Mouse (Mus musculus): Measurements from ENCODE around the gene Paqr7. TPM values are rescaled to one million over a fixed set of nuclear protein-coding genes. Genes with fewer than 3 reads are reported as not detected.
A peak's percentile ranks its signal among the peaks of the same experiment; 100 is the strongest.

Paqr7 gene
- polyA plus RNA-seq, 1 experiment from 2014 or later, result 8.8 TPM

- no peaks in the 10 kb centered on the region; the same call in 1 of the 2 replicates for H3K27me3 ChIP-seq (ENCODE audit: control insufficient read depth, insufficient read depth, low read depth, low read length)
- peaks cover 7% of the 10 kb centered on the region for H3K4me1 ChIP-seq (ENCODE audit: control insufficient read depth, low read depth, low read length)
- no peak for ATAC-seq (ENCODE audit: low read depth)
- no peak overlapping the region for H3K27ac ChIP-seq (ENCODE audit: low read length)
- no peak overlapping the region for H3K4me3 ChIP-seq (ENCODE audit: low read depth, low read length)
- no peak overlapping the region for H3K4me2 ChIP-seq (ENCODE audit: low read depth, low read length)
- no peaks in the 10 kb centered on the region for H3K36me3 ChIP-seq (ENCODE audit: control insufficient read depth, insufficient read depth)
- H3K9me3 ChIP-seq (replicated peaks; ENCODE audit: control insufficient read depth, low read length), result no peaks in the 10 kb centered on the region
- H3K9ac ChIP-seq (ENCODE audit: low read depth, low read length), result no peak overlapping the region
- 38% methylated on average over 6 of the region's 6 CpGs for whole genome bisulfite sequencing (ENCODE audit: insufficient replicate concordance)
Observed at GRCm38 (mm10) chr4:134481270-134481669, 15.2 kb upstream of the Paqr7 start.

- Histone ChIP-seq H3K9ac (ENCODE audit: low read depth, low read length) (no peak overlapping the region), H3K27ac (ENCODE audit: low read length) (no peak overlapping the region), H3K4me3 (ENCODE audit: low read depth, low read length) (no peak overlapping the region), H3K27me3 (ENCODE audit: control insufficient read depth, insufficient read depth, low read depth, low read length) (no peaks in the 10 kb centered on the region; the same call in 1 of the 2 replicates), H3K36me3 (ENCODE audit: control insufficient read depth, insufficient read depth) (no peaks in the 10 kb centered on the region), H3K4me1 (ENCODE audit: control insufficient read depth, low read depth, low read length) (peaks cover 7% of the 10 kb centered on the region), H3K9me3 (replicated peaks; ENCODE audit: control insufficient read depth, low read length) (no peaks in the 10 kb centered on the region), H3K4me2 (ENCODE audit: low read depth, low read length) (no peak overlapping the region)
- WGBS (ENCODE audit: insufficient replicate concordance), result 69% methylated on average over 8 of the region's 8 CpGs
- no peak for ATAC-seq (ENCODE audit: low read depth)
Observed at GRCm38 (mm10) chr4:134482442-134482841, 14.1 kb upstream of the Paqr7 start.

- Histone ChIP-seq H3K4me2 (ENCODE audit: low read depth, low read length) (no peak overlapping the region), H3K4me1 (ENCODE audit: control insufficient read depth, low read depth, low read length) (peaks cover 4% of the 10 kb centered on the region), H3K4me3 (ENCODE audit: low read depth, low read length) (no peak overlapping the region), H3K27ac (ENCODE audit: low read length) (no peak overlapping the region), H3K9me3 (replicated peaks; ENCODE audit: control insufficient read depth, low read length) (no peaks in the 10 kb centered on the region), H3K27me3 (ENCODE audit: control insufficient read depth, insufficient read depth, low read depth, low read length) (no peaks in the 10 kb centered on the region; the same call in 1 of the 2 replicates), H3K9ac (ENCODE audit: low read depth, low read length) (no peak overlapping the region), H3K36me3 (ENCODE audit: control insufficient read depth, insufficient read depth) (no peaks in the 10 kb centered on the region)
- no peak for ATAC-seq (ENCODE audit: low read depth)
- WGBS (ENCODE audit: insufficient replicate concordance), result 56% methylated on average over 6 of the region's 6 CpGs
Observed at GRCm38 (mm10) chr4:134483078-134483688, 13.3 kb upstream of the Paqr7 start.

GRCm38 (mm10) chr4:134483696-134484095 lies 12.8 kb upstream of the Paqr7 start:
- Histone ChIP-seq H3K4me2 (ENCODE audit: low read depth, low read length) (no peak overlapping the region), H3K9me3 (replicated peaks; ENCODE audit: control insufficient read depth, low read length) (no peaks in the 10 kb centered on the region), H3K36me3 (ENCODE audit: control insufficient read depth, insufficient read depth) (no peaks in the 10 kb centered on the region), H3K4me3 (ENCODE audit: low read depth, low read length) (no peak overlapping the region), H3K9ac (ENCODE audit: low read depth, low read length) (no peak overlapping the region), H3K27me3 (ENCODE audit: control insufficient read depth, insufficient read depth, low read depth, low read length) (no peaks in the 10 kb centered on the region; the same call in 1 of the 2 replicates), H3K27ac (ENCODE audit: low read length) (no peak overlapping the region), H3K4me1 (ENCODE audit: control insufficient read depth, low read depth, low read length) (peaks cover 4% of the 10 kb centered on the region)
- WGBS (ENCODE audit: insufficient replicate concordance), result 57% methylated on average over 6 of the region's 6 CpGs
- no peak for ATAC-seq (ENCODE audit: low read depth)

DNA sequence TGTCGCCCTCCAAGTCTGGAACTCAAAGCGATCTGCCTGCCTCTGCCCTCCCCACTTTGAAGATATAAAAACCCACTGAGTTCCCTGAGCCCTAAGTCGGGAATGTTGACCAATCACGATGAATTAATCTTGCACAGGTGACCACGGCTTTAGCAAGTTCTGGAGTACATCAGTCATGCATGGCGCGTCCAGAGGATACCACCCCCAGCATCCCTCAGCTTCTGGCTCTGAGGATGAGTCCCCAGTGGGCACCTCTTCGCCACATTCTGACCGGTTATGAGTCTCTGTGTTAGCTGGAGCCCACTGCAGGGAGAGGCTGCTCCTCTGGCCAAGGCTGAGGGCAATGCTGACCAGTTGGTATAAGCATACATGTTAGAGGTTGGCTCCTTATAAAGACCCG lies 12.3 kb upstream of the Paqr7 start:
- WGBS (ENCODE audit: insufficient replicate concordance), result 63% methylated on average over 10 of the region's 10 CpGs
- peaks cover 4% of the 10 kb centered on the region for H3K4me1 ChIP-seq (ENCODE audit: control insufficient read depth, low read depth, low read length)
- no peak overlapping the region for H3K9ac ChIP-seq (ENCODE audit: low read depth, low read length)
- ATAC-seq (ENCODE audit: low read depth), result no peak
- H3K27ac ChIP-seq (ENCODE audit: low read length), result no peak overlapping the region
- no peaks in the 10 kb centered on the region; the same call in 1 of the 2 replicates for H3K27me3 ChIP-seq (ENCODE audit: control insufficient read depth, insufficient read depth, low read depth, low read length)
- H3K4me3 ChIP-seq (ENCODE audit: low read depth, low read length), result no peak overlapping the region
- H3K36me3 ChIP-seq (ENCODE audit: control insufficient read depth, insufficient read depth), result no peaks in the 10 kb centered on the region
- H3K9me3 ChIP-seq (replicated peaks; ENCODE audit: control insufficient read depth, low read length), result no peaks in the 10 kb centered on the region
- no peak overlapping the region for H3K4me2 ChIP-seq (ENCODE audit: low read depth, low read length)

- Histone ChIP-seq H3K27me3 (ENCODE audit: control insufficient read depth, insufficient read depth, low read depth, low read length) (no peaks in the 10 kb centered on the region; the same call in 1 of the 2 replicates), H3K4me1 (ENCODE audit: control insufficient read depth, low read depth, low read length) (peaks cover 10% of the 10 kb centered on the region), H3K4me3 (ENCODE audit: low read depth, low read length) (no peak overlapping the region), H3K27ac (ENCODE audit: low read length) (no peak overlapping the region), H3K4me2 (ENCODE audit: low read depth, low read length) (no peak overlapping the region), H3K36me3 (ENCODE audit: control insufficient read depth, insufficient read depth) (no peaks in the 10 kb centered on the region), H3K9me3 (replicated peaks; ENCODE audit: control insufficient read depth, low read length) (no peaks in the 10 kb centered on the region), H3K9ac (ENCODE audit: low read depth, low read length) (no peak overlapping the region)
- 62% methylated on average over 5 of the region's 5 CpGs for whole genome bisulfite sequencing (ENCODE audit: insufficient replicate concordance)
- no peak for ATAC-seq (ENCODE audit: low read depth)
Observed at GRCm38 (mm10) chr4:134485151-134485900, 11.2 kb upstream of the Paqr7 start.

DNA sequence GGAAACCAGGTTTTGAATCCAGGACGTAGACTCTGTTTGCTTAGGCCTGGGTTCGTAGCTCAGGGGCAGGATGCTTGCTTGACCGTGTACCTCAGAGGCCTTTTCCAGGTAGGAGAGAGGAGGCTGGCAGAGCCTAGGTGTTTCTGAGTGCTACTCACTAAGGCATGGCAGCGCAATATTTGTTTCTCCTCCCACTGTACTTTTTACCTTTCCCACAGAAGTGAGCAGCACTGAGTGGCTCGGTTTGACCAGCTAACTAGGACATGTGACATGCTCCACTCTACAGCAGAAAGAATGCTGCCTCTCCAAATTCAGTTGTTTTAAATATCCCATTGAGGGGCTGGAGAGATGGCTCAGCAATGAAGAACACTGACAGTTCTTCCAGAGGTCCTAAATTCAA lies 8.3 kb upstream of the Paqr7 start:
- no peak overlapping the region for H3K27ac ChIP-seq (ENCODE audit: low read length)
- WGBS (ENCODE audit: insufficient replicate concordance), result 69% methylated on average over 5 of the region's 5 CpGs
- H3K36me3 ChIP-seq (ENCODE audit: control insufficient read depth, insufficient read depth), result no peaks in the 10 kb centered on the region
- no peak overlapping the region for H3K9ac ChIP-seq (ENCODE audit: low read depth, low read length)
- no peaks in the 10 kb centered on the region for H3K27me3 ChIP-seq (ENCODE audit: control insufficient read depth, insufficient read depth, low read depth, low read length)
- no peaks in the 10 kb centered on the region for H3K9me3 ChIP-seq (replicated peaks; ENCODE audit: control insufficient read depth, low read length)
- H3K4me1 ChIP-seq (ENCODE audit: control insufficient read depth, low read depth, low read length), result peaks cover 8% of the 10 kb centered on the region
- H3K4me2 ChIP-seq (ENCODE audit: low read depth, low read length), result no peak overlapping the region
- peak; percentile 66 for ATAC-seq (ENCODE audit: low read depth)
- no peak overlapping the region for H3K4me3 ChIP-seq (ENCODE audit: low read depth, low read length)

GRCm38 (mm10) chr4:134489986-134490665 lies 6.4 kb upstream of the Paqr7 start:
- Histone ChIP-seq H3K9me3 (replicated peaks; ENCODE audit: control insufficient read depth, low read length) (no peaks in the 10 kb centered on the region), H3K36me3 (ENCODE audit: control insufficient read depth, insufficient read depth) (no peaks in the 10 kb centered on the region), H3K27me3 (ENCODE audit: control insufficient read depth, insufficient read depth, low read depth, low read length) (no peaks in the 10 kb centered on the region), H3K4me1 (ENCODE audit: control insufficient read depth, low read depth, low read length) (peaks cover 18% of the 10 kb centered on the region), H3K4me2 (ENCODE audit: low read depth, low read length) (peak overlapping the region; percentile 21; the same call in 1 of the 2 replicates), H3K9ac (ENCODE audit: low read depth, low read length) (no peak overlapping the region), H3K4me3 (ENCODE audit: low read depth, low read length) (no peak overlapping the region), H3K27ac (ENCODE audit: low read length) (peak overlapping the region; percentile 66)
- ATAC-seq (ENCODE audit: low read depth), result peak; percentile 53
- WGBS (ENCODE audit: insufficient replicate concordance), result 44% methylated on average over 11 of the region's 11 CpGs

- 45% methylated on average over 6 of the region's 6 CpGs for WGBS (ENCODE audit: insufficient replicate concordance)
- Histone ChIP-seq H3K9me3 (replicated peaks; ENCODE audit: control insufficient read depth, low read length) (no peaks in the 10 kb centered on the region), H3K9ac (ENCODE audit: low read depth, low read length) (no peak overlapping the region), H3K36me3 (ENCODE audit: control insufficient read depth, insufficient read depth) (no peaks in the 10 kb centered on the region), H3K27ac (ENCODE audit: low read length) (no peak overlapping the region), H3K4me1 (ENCODE audit: control insufficient read depth, low read depth, low read length) (peaks cover 32% of the 10 kb centered on the region), H3K4me2 (ENCODE audit: low read depth, low read length) (no peak overlapping the region), H3K27me3 (ENCODE audit: control insufficient read depth, insufficient read depth, low read depth, low read length) (no peaks in the 10 kb centered on the region), H3K4me3 (ENCODE audit: low read depth, low read length) (no peak overlapping the region)
- no peak for ATAC-seq (ENCODE audit: low read depth)
Observed at GRCm38 (mm10) chr4:134491716-134492115, 4.8 kb upstream of the Paqr7 start.

Measured in liver, embryonic 16.5 days (tissue).